Mouse (Mus musculus): ENCODE measurements around the gene Vstm2l.

DNA sequence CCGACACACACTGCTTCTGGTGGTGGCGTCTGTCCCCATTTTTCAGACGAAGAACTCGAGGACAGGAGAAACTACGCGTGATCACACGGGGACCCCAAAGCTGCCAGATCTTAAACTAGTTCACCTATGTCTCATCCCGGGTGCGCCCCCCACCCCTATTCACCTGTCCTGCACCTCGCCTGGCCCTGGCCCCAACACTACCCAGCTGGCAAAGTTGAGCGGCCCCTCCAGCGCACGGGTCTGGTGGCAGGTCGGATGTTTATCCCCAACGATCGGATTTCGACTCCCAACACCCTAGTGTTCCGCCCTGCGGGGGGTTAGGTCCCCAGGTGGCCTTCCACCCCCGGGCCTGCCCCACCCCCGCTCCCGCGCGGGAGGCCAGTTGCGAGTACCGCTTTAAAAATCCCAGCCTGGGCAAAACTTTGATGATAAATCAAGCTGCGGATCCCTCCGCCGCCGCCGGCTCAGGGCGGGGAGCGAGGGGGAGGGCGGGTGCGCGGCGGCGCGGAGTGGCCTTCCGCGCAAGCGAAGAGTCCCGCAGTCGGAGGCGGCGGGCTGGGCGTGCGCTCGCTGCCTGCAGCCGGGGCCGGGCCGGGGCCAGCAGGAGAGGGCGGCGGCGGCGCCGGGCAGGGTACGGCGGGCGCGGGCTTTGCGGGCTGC, at the start of gene Vstm2l:
- TF ChIP-seq CTCF (IDR thresholded peaks at IDR 0.05; ENCODE audit: insufficient read depth, low read length): no peak
- no peak for TF ChIP-seq POLR2A (IDR thresholded peaks at IDR 0.05; ENCODE audit: borderline replicate concordance, extremely low read depth, low read depth, low read length)
